Mouse (Mus musculus) hindbrain, embryonic 16.5 days (tissue): ENCODE data around the gene Rabepk. TPM values are rescaled to one million over a fixed set of nuclear protein-coding genes. Genes with fewer than 3 reads are reported as not detected.
A peak's percentile ranks its signal among the peaks of the same experiment; 100 is the strongest.
"Not testable (repeated sequence)": the region's sequence is repeated elsewhere in the genome, so short reads cannot be mapped to it uniquely, and the experiment has no call there.

Source experiments
- ATAC-seq: fragments of 200-750 bp; cut with Nextera tagmentation; 2 replicates; pipeline ENCODE4 v1.8.0; 2017; ENCODE audit warnings: moderate TSS enrichment, moderate library complexity
- H3K27ac ChIP-seq: fragments of 300-500 bp; sonication (generic); 2 replicates; pipeline ENCODE4 v1.5.1; 2014; ENCODE audit warnings: low read depth, mild to moderate bottlenecking, control low read depth, low read length, moderate library complexity
- H3K27me3 ChIP-seq: fragments of 300-500 bp; sonication (generic); replicated peaks from 2 replicates; pipeline ENCODE4 v1.6.1; 2014; ENCODE audit warnings: low read length; ENCODE audit not compliant: control insufficient read depth, insufficient read depth
- H3K36me3 ChIP-seq: fragments of 300-500 bp; sonication (generic); 2 replicates; pipeline ENCODE4 v1.6.1; 2014; ENCODE audit warnings: mild to moderate bottlenecking, low read length, moderate library complexity, mixed read lengths; ENCODE audit not compliant: control insufficient read depth, insufficient read depth
- H3K4me1 ChIP-seq: fragments of 300-500 bp; sonication (generic); 2 replicates; pipeline ENCODE4 v1.6.1; 2014; ENCODE audit warnings: low read depth, low read length; ENCODE audit not compliant: control insufficient read depth, insufficient read depth
- H3K4me2 ChIP-seq: fragments of 300-500 bp; sonication (generic); 2 replicates; pipeline ENCODE4 v1.6.1; 2014; ENCODE audit warnings: mild to moderate bottlenecking, low read length, control low read depth, moderate library complexity
- H3K4me3 ChIP-seq: fragments of 300-500 bp; sonication (generic); 2 replicates; pipeline ENCODE4 v1.5.1; 2014; ENCODE audit warnings: mild to moderate bottlenecking, low read length, control low read depth, moderate library complexity
- H3K9ac ChIP-seq: fragments of 300-500 bp; sonication (generic); 2 replicates; pipeline ENCODE4 v1.6.1; 2014; ENCODE audit warnings: low read depth, mild to moderate bottlenecking, control low read depth, low read length, moderate library complexity
- H3K9me3 ChIP-seq: fragments of 300-500 bp; sonication (generic); 2 replicates; pipeline ENCODE4 v1.6.1; 2014; ENCODE audit warnings: mild to moderate bottlenecking, low read length, moderate library complexity; ENCODE audit not compliant: control insufficient read depth
- WGBS: fragments of 180-500 bp; shearing (Covaris S2); extraction: QIAGEN DNeasy Blood & Tissue Kit; methylation state at CpG from one replicate; pipeline ENCODE4 v1.1.7; 2014; 5-methylcytosine and 5-hydroxymethylcytosine counted together
- polyA plus RNA-seq: library from polyadenylated mRNA; unstranded; fragments of >200 nt; fragmentation: Nextera tagmentation; extraction: Ambion mirVana; gene quantifications from 2 replicates; pipeline ENCODE4 v1.2.1, GENCODE M21; 2015

The Rabepk gene
- polyA plus RNA-seq, 1 experiment from 2014 or later: 29.7 TPM

GRCm38 (mm10) chr2:34800371-34800770, 659 bp upstream of the Rabepk start:
- H3K27me3 ChIP-seq: no peaks in the 10 kb centered on the region
- H3K4me2 ChIP-seq: no peak overlapping the region; the same call in 1 of the 2 replicates
- H3K4me3 ChIP-seq: no peak overlapping the region; the same call in 1 of the 2 replicates
- no peak for ATAC-seq
- no peaks in the 10 kb centered on the region for H3K9me3 ChIP-seq
- H3K4me1 ChIP-seq: peaks cover 17% of the 10 kb centered on the region
- H3K36me3 ChIP-seq: 0 out of 2 replicates have a peak, but pooled peaks cover under 1% of the 10 kb centered on the region
- H3K27ac ChIP-seq: no peak overlapping the region
- H3K9ac ChIP-seq: no peak overlapping the region; the same call in 1 of the 2 replicates
- 85% methylated on average over 7 of the region's 7 CpGs for WGBS

DNA sequence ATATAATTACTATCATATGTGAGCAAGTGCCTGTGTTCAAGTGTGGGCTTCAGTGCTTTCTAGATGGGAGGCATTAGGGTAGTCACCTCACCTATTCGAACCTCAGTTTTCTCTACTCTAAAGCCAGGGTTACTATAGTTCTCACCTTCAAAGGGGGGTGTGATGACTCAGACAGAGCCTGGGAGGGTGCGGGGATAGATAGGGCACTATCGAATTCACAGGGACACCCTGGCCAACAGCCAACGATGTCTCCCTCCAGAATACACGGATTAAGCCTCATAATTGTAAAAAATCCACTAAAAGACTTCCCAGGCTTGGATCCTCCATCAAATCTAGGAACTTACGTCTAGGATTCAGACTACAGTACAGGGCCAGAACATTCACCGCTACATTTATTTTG, 4.3 kb downstream of the Rabepk start:
- H3K36me3 ChIP-seq: no peaks in the 10 kb centered on the region
- WGBS: 93% methylated on average over 7 of the region's 7 CpGs

GRCm38 (mm10) chr2:34794511-34794910, 5.2 kb downstream of the Rabepk start:
- 92% methylated on average over 2 of the region's 2 CpGs for WGBS
- no peak for ATAC-seq
- H3K9me3 ChIP-seq: no peaks in the 10 kb centered on the region

More for the DNA sequence above, 4.3 kb downstream of the Rabepk start:
- no peak overlapping the region for H3K4me3 ChIP-seq
- H3K9me3 ChIP-seq: no peaks in the 10 kb centered on the region
- peaks cover 5% of the 10 kb centered on the region for H3K4me1 ChIP-seq
- H3K9ac ChIP-seq: no peak overlapping the region
- no peak overlapping the region for H3K4me2 ChIP-seq
- ATAC-seq: no peak
- H3K27me3 ChIP-seq: no peaks in the 10 kb centered on the region
- no peak overlapping the region for H3K27ac ChIP-seq

GRCm38 (mm10) chr2:34792543-34792942, 7.2 kb downstream of the Rabepk start:
- not testable (repeated sequence) for H3K27ac ChIP-seq, H3K9ac ChIP-seq, H3K4me1 ChIP-seq, H3K4me3 ChIP-seq, H3K4me2 ChIP-seq, H3K36me3 ChIP-seq, ATAC-seq, H3K9me3 ChIP-seq, H3K27me3 ChIP-seq
- WGBS: 91% methylated on average over 2 of the region's 2 CpGs

More at GRCm38 (mm10) chr2:34794511-34794910, 5.2 kb downstream of the Rabepk start:
- Histone ChIP-seq H3K4me3 (no peak overlapping the region), H3K4me2 (no peak overlapping the region), H3K27me3 (no peaks in the 10 kb centered on the region), H3K4me1 (peaks cover 5% of the 10 kb centered on the region), H3K9ac (no peak overlapping the region), H3K36me3 (no peaks in the 10 kb centered on the region), H3K27ac (no peak overlapping the region)

GRCm38 (mm10) chr2:34790282-34790681, 9.4 kb downstream of the Rabepk start:
- Histone ChIP-seq H3K4me3 (no peak overlapping the region), H3K4me2 (no peak overlapping the region), H3K9me3 (no peaks in the 10 kb centered on the region), H3K27ac (no peak overlapping the region), H3K27me3 (no peaks in the 10 kb centered on the region), H3K4me1 (no peaks in the 10 kb centered on the region), H3K36me3 (no peaks in the 10 kb centered on the region), H3K9ac (no peak overlapping the region)
- no peak for ATAC-seq
- WGBS: 94% methylated on average over 8 of the region's 8 CpGs

DNA sequence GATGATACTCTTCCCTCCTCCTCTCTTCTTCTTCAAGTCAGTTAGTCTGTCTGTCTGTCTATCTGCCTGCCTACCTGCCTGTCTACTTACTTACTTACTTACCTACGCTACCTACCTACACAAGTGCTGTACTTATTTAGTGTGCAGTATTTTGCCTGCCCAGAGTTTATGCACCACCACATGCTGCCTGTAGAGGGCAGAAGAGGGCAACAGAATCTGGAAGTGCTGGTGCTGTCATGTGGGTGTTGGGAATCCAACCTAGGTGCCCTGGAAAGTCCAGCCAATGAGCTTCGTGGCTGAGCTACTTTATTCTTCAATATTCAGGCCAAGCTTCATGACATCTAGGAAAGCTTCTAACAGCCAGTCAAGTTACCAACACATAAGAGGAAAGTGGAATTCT, 15.6 kb downstream of the Rabepk start:
- Histone ChIP-seq H3K4me3 (no peak overlapping the region), H3K4me1 (no peaks in the 10 kb centered on the region), H3K4me2 (no peak overlapping the region), H3K9ac (no peak overlapping the region), H3K27me3 (no peaks in the 10 kb centered on the region), H3K27ac (no peak overlapping the region), H3K36me3 (peaks cover 16% of the 10 kb centered on the region), H3K9me3 (no peaks in the 10 kb centered on the region)
- WGBS: 72% methylated on average over 2 of the region's 2 CpGs
- no peak for ATAC-seq

GRCm38 (mm10) chr2:34783064-34784020, 16.4 kb downstream of the Rabepk start:
- no peak overlapping the region for H3K27ac ChIP-seq
- ATAC-seq: no peak
- no peaks in the 10 kb centered on the region for H3K27me3 ChIP-seq
- no peak overlapping the region for H3K4me3 ChIP-seq
- H3K9me3 ChIP-seq: no peaks in the 10 kb centered on the region
- 96% methylated on average over 14 of the region's 14 CpGs for WGBS
- H3K4me1 ChIP-seq: no peaks in the 10 kb centered on the region
- H3K4me2 ChIP-seq: no peak overlapping the region
- peaks cover 18% of the 10 kb centered on the region for H3K36me3 ChIP-seq
- H3K9ac ChIP-seq: no peak overlapping the region

GRCm38 (mm10) chr2:34777237-34777868, 22.4 kb downstream of the Rabepk start:
- no peak overlapping the region for H3K27ac ChIP-seq
- H3K4me1 ChIP-seq: peaks cover 47% of the 10 kb centered on the region
- 77% methylated on average over 1 of the region's 1 CpGs for WGBS
- H3K9ac ChIP-seq: no peak overlapping the region
- H3K4me2 ChIP-seq: peak overlapping the region; percentile 19; the same call in 1 of the 2 replicates
- H3K27me3 ChIP-seq: no peaks in the 10 kb centered on the region
- H3K4me3 ChIP-seq: no peak overlapping the region
- no peaks in the 10 kb centered on the region for H3K9me3 ChIP-seq
- no peak for ATAC-seq
- peaks cover 41% of the 10 kb centered on the region for H3K36me3 ChIP-seq

- H3K4me2 ChIP-seq: peak overlapping the region; percentile 72
- H3K4me1 ChIP-seq: peaks cover 51% of the 10 kb centered on the region
- WGBS: 88% methylated on average over 6 of the region's 6 CpGs
- H3K4me3 ChIP-seq: no peak overlapping the region
- H3K27ac ChIP-seq: no peak overlapping the region
- ATAC-seq: no peak
- peaks cover 41% of the 10 kb centered on the region for H3K36me3 ChIP-seq
- no peak overlapping the region for H3K9ac ChIP-seq
- H3K27me3 ChIP-seq: no peaks in the 10 kb centered on the region
- no peaks in the 10 kb centered on the region for H3K9me3 ChIP-seq
Observed at GRCm38 (mm10) chr2:34774493-34774892, 25.2 kb downstream of the Rabepk start.
